Mouse (Mus musculus): ENCODE measurements around the gene Rbbp6.
A peak's percentile ranks its signal among the peaks of the same experiment; 100 is the strongest.

- TF ChIP-seq ZNF384 (IDR thresholded peaks at IDR 0.05; ENCODE audit: low read depth, low read length) (peak; percentile 73; the same call in 1 of the 2 replicates), MAFK (IDR thresholded peaks at IDR 0.05; ENCODE audit: insufficient read depth, low read depth, low read length) (no peak), HCFC1 (IDR thresholded peaks at IDR 0.05; ENCODE audit: borderline replicate concordance, insufficient read depth, low read length) (no peak), CHD2 (IDR thresholded peaks at IDR 0.05; ENCODE audit: low read depth, low read length) (no peak), ZC3H11A (IDR thresholded peaks at IDR 0.05; ENCODE audit: borderline replicate concordance, low read depth, low read length) (no peak)
Measured at GRCm38 (mm10) chr7:122936626-122937025, 28.9 kb upstream of the Rbbp6 start.

Measured in ES-E14 (cell line).